Mouse (Mus musculus) left cerebral cortex, postnatal 10 days (tissue): Measurements from ENCODE around the gene Spg11. TPM values are rescaled to one million over a fixed set of nuclear protein-coding genes. Genes with fewer than 3 reads are reported as not detected.
A peak's percentile ranks its signal among the peaks of the same experiment; 100 is the strongest.

Source experiments
- DNase-seq, 2 experiments: peaks; one replicate each; pipeline ENCODE4 v3.0.0; 2021 to 2022; ENCODE audit warnings: low spot score in 2 of 2, mixed read lengths in 1 of 2; ENCODE audit errors: extremely low spot score in 1 of 2
- intact Hi-C: fragments of 180-260 bp; cut with DNase I; formaldehyde crosslinking; loops from one replicate; pipeline ENCODE4 v1.15.1; 2025
- total RNA-seq, 2 experiments: library from RNA; stranded (reverse); gene quantifications; 2 replicates each; pipeline ENCODE4 v1.2.3; 2021

Gene Spg11
- 10 to 100 TPM; 19.8 to 20.4 TPM for total RNA-seq

GRCm38 (mm10) chr2:122117961-122118958, at the start of gene Spg11:
Gene Spg11, minus strand, starts transcription at chr2:122118386.
- intact Hi-C loops, result no loop called here
- DNase-seq, result peak; percentile 96 to 98

GRCm38 (mm10) chr2:122164293-122164692, 46.1 kb upstream of the Spg11 start:
- intact Hi-C loops, result no loop called here
- DNase-seq, result no peak

DNA sequence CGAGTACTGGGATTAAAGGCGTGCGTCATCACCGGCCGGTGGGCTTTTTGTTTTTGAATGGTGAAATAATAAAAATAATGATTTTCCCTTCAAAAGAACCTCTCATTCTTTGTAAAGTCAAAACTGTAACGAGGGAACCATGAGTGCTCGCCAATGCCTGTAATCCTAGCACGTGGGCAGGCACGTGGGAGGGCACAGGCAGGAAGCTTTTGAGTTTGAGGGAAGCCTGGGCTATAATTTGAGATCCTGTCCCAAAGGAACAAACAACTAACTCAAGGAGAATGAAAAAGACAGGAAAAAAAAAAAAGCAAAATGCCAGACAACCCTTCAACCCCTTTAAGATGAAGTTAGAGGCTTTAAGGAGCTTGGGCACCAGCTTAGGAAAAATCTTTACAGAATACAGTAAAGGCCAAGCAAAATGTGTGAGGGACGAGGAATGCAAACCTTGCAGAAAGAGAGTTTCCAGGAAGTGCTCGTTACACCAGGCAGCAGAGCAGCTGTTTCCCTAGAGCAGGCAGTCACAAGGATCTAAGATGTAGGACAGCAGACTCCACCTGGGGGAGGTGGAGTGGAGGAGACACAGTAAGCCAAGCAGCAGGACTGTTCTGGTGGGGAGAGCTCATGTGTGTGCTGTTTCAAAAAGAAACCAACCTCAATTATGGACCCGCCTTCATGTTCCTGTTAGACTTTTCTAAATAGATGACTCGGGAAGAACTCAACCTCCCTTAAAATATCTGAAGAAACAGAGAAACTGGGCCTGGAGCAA, 45.4 kb upstream of the Spg11 start:
- intact Hi-C loops, result no loop called here
- no peak for DNase-seq

- intact Hi-C loops, result no loop called here
- DNase-seq, result no peak
Observed at GRCm38 (mm10) chr2:122162529-122162928, 44.3 kb upstream of the Spg11 start.

GRCm38 (mm10) chr2:122161542-122161941, 43.4 kb upstream of the Spg11 start:
- intact Hi-C loops, result no loop called here

GRCm38 (mm10) chr2:122160680-122161079, 42.5 kb upstream of the Spg11 start, which contains the start of gene Trim69:
Gene Trim69, plus strand, starts transcription at chr2:122160700.
- intact Hi-C loops, result no loop called here
- peak; percentile 59 to 82 for DNase-seq

More at GRCm38 (mm10) chr2:122161542-122161941, 43.4 kb upstream of the Spg11 start:
- no peak for DNase-seq

- DNase-seq, result no peak
- intact Hi-C loops, result loop anchor here (5.0 kb wide), 1 partner anchor 87 kb away; no protein-coding TSS in a partner anchor
Observed at GRCm38 (mm10) chr2:122159667-122160066, 41.5 kb upstream of the Spg11 start.

GRCm38 (mm10) chr2:122158362-122158802, 40.2 kb upstream of the Spg11 start:
- intact Hi-C loops, result loop anchor here (5.0 kb wide), 1 partner anchor 86 kb away; no protein-coding TSS in a partner anchor
- DNase-seq, result no peak

- DNase-seq, result no peak
- intact Hi-C loops, result loop anchor here (5.0 kb wide), 1 partner anchor 85 kb away; no protein-coding TSS in a partner anchor
Observed at GRCm38 (mm10) chr2:122157561-122157960, 39.4 kb upstream of the Spg11 start.

DNA sequence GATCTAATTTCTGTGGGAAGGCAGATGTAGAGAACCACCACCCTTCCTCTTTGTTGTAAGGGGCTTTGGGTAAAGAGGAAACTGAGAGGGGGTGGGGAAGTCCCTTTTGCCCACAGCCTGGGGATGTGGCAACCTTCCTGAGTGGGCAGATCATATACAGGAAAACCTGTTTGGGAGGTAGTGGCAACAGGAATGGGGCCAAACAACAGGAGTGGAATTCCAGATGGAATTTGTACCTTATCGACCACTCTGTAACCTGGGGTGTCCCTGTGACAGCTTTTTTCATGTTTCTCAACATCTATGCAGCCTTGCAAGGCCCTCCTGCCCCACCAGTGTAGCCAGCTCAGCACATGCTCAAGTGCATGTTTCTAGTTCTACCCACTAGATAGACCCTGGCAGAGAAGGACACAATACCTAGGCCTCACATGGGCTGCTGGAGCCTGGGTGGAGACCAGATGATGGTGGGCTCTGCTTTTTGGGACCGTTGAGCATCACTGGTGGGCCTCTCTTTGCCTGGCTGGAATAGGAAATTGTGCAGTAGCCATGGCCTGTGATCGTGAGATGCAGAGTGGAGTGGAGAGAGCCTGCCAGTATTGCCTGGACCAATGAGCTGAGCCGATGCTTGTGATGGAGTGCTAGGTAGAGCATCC, 38.0 kb upstream of the Spg11 start:
- no peak for DNase-seq
- intact Hi-C loops, result loop anchor here (5.0 kb wide), 1 partner anchor 84 kb away; no protein-coding TSS in a partner anchor

GRCm38 (mm10) chr2:122155292-122155691, 37.1 kb upstream of the Spg11 start:
- intact Hi-C loops, result loop anchor here (5.0 kb wide), 1 partner anchor 83 kb away; no protein-coding TSS in a partner anchor
- DNase-seq, result no peak

DNA sequence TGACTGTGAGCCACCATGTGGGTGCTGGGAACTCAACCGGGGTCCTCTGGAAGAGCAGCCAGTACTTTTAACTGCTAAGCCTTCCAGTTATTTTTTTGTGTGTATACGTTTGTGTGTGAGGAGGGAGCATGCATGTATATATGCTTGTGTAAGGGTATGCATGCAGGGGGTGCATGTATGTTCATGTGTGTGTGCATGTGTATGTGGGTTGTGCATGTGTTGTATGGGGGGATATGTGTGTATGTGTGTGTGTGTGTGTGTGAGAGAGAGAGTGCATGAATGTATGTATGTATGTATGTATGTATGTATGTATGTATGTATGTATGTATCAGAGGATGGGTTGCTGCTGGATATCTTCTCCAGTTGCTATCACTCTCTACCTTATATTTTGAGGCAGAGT, 36.3 kb upstream of the Spg11 start:
- no peak for DNase-seq
- intact Hi-C loops, result no loop called here

GRCm38 (mm10) chr2:122153681-122154365, 35.6 kb upstream of the Spg11 start:
- no peak for DNase-seq
- intact Hi-C loops, result no loop called here

GRCm38 (mm10) chr2:122152850-122153249, 34.7 kb upstream of the Spg11 start:
- no peak for DNase-seq

GRCm38 (mm10) chr2:122151221-122151620, 33.0 kb upstream of the Spg11 start:
- intact Hi-C loops, result no loop called here
- no peak for DNase-seq

More at GRCm38 (mm10) chr2:122152850-122153249, 34.7 kb upstream of the Spg11 start:
- intact Hi-C loops, result no loop called here

DNA sequence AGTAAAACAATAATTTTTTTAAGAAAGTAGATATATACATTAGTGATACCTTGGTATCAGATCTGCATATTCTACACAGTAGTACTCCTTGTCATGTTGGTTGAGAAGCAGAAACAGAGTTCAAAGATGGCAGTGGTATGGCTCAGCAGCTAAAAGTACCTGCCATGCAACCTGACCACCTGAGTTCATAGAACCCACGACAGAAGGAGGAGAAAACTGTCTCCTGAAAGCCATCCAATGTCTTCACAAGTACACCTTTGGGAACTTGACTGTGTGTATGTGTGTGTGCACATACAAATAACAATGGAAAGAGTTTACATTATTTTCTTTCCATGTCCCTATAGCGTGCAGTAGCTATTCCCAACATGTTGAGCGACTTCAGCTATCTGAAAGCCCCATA, 31.5 kb upstream of the Spg11 start:
- intact Hi-C loops, result no loop called here
- DNase-seq, result no peak

GRCm38 (mm10) chr2:122149316-122149715, 31.1 kb upstream of the Spg11 start:
- intact Hi-C loops, result no loop called here
- no peak for DNase-seq

DNA sequence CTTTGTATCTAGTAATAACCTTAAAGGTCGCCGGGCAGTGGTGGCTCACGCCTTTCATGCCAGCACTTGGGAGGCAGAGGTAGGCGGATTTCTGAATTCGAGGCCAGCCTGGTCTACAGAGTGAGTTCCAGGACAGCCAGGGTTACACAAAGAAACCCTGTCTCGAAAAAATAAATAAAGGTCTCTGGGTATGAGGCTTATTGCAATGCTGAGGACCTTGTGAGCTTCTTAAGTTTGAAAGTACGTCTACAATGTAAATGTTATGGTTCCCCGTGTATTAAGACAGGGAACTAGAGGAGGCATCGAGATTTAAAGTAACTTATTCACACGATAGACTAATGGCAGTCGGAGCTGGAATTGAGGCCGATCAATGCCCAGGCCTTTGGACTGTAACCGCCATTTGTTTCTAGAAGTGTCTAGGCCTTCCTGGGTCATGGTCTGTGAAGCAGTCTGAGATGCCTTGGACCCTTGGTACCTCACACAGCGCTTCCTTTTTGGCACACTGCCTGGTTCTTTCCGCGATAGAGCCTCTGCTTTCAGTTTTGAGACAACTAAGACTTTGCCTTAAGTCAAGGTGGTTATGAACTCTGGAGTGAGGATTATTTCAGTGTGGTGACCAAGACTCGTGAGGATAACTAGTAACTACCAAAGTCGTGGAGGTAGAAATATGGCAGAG, 30.2 kb upstream of the Spg11 start:
- peak; percentile 34 to 78 for DNase-seq
- intact Hi-C loops, result no loop called here
